Mouse (Mus musculus) testis, adult 2 months (tissue): Measurements from ENCODE around the gene Stk33.

ENCODE experiments used
- CTCF ChIP-seq: fragments of 200-500 bp; IDR thresholded peaks from 2 replicates; pipeline ENCODE4 v1.5.1; 2012; ENCODE audit warnings: low read depth, mild to moderate bottlenecking, inconsistent platforms, low read length, moderate library complexity; ENCODE audit not compliant: control insufficient read depth, insufficient read depth, insufficient replicate concordance
- POLR2A ChIP-seq: fragments of 200-500 bp; IDR thresholded peaks from 2 replicates; pipeline ENCODE4 v1.6.1; 2012; ENCODE audit warnings: low read depth, mild to moderate bottlenecking, inconsistent platforms, low read length, moderate library complexity; ENCODE audit not compliant: control insufficient read depth

GRCm38 (mm10) chr7:109467591-109467990 lies 28.7 kb upstream of the Stk33 start:
- TF ChIP-seq CTCF: no peak
- no peak for TF ChIP-seq POLR2A
